Mouse (Mus musculus): Measurements from ENCODE around the gene Ccdc142.

Gene Ccdc142

DNA sequence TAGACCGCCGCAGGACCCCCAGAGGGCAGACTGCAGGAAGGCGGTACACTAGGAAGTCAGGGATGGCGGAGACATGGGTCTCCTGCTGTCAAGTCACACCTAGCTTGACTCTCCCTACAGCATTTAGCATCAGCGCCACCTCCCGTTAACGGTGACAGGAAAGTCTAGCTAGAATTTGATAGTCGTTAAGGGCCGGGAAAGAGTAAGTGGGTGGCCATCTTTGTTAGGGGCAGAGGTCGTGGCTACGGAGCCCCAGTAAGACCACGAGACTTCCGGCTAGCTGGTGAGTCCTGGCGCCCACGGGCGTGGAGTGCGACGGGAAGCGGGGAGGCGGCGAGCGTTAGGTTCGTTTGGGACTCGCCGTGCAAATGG lies at the start of gene Ccdc142, which contains the start of gene Gm42688:
Gene Ccdc142 (plus strand): TSS at position 286 of the 372 bp plus-strand sequence.
Gene Gm42688 (plus strand): TSS at position 302 of the 372 bp plus-strand sequence.
- peak; percentile 93 for DNase-seq

DNA sequence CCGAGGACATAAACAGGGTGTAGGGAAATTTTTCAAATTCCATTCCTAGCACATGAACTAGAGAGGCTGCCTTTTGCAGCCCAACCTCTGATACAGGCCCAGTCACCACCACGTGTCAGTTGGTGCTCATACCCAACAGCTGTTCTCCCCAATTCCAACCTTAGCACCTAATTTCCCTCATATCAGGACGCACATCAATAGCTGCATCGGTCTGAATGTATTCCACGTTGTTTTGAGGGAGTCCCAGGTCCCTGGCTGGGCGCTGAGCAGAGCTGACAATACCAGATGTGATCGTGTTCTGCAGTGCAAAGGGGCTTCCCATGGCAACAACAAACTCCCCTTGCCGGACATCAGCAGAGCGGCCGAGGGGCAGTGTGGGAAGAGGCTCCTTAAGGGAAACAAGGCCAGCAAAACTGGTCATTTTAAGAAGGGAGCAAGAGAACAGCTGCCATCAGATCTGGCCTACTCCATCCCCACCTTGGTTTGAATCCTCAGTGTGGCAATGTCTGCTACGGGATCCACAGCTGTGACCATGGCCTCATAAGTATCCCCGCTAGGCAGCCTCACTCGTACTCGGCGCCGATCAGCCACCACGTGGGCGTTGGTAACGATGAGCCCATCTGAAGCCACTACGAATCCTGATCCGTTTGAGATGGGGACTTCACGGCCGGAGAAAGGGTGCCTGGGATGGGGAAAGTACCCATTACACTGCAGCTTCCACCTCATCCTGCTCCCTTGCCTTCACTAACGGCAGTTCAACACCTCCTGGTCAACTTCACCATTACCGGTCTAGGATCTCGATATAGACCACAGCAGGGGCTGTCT lies 48.1 kb upstream of the Ccdc142 start:
- DNase-seq = peak; percentile 19

- DNase-seq = peak; percentile 97
Measured at GRCm38 (mm10) chr6:83054074-83054851, 47.1 kb upstream of the Ccdc142 start, which contains the start of gene Aup1. TSS of gene Aup1 (plus strand) at chr6:83054521.

- no peak for DNase-seq
Measured at GRCm38 (mm10) chr6:83054871-83055431, 46.5 kb upstream of the Ccdc142 start, which contains the start of gene Htra2. TSS of gene Htra2 (minus strand) at chr6:83055273.

DNA sequence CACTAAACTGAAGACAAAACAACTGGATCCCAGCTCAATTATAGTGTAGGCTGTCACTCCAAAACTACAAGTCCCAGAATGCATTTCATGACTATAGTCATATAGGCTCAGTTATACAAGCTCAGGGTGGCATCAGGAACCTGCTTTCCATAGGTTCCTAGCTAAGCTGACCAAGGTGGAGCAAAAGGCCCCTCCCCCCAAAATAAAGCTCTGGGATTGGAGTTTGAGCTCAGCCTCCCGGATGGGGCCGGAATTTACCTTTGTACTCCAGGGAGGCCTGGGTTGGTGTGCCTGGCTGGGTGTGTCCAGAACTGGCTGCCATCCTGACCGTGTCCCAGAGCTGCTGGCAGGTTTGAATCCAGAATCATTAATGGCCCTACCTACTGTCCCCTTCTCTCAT lies 43.6 kb upstream of the Ccdc142 start, which contains the start of gene Dqx1:
Gene Dqx1 (plus strand): TSS at position 55 of the 400 bp plus-strand sequence.
- DNase-seq = peak; percentile 74

DNA sequence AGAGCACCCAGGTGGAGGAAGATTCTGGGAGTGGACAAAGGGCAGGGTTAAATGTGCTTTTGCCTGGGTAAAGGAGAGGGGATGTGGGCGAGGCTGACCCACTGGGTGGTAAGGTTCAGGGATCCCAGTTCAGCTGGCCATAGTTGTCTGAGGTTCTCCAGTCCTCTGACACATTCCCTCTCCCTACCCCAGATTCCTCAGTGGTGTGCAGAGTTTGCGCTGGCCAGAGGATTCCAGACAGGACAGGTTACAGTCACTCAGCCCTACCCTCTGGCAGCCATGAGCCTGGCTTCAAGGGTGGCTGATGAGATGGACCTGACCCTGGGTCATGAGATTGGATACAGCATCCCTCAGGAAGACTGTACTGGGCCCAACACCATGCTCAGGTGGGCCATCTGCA lies 42.7 kb upstream of the Ccdc142 start:
- DNase-seq = no peak

DNA sequence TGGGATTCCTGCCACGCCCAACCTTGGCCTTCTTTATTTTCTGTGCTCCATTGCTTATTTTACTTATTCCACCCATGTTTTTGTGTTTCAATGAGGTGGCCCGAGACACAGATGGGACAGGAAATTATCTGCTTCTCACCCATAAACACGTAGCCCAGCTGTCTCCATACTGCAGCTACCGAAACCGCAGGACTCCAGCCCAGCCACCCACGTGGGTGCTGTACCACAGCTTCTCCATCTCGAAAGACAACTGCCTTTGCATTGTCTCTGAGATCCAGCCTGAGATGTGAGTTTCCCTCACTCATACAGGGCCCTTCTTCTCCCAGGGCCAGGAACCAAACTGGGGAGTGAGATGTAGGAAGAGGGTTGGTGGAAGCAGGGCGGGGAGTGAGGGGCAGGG lies 35.4 kb upstream of the Ccdc142 start:
- no peak for DNase-seq

GRCm38 (mm10) chr6:83066441-83066840 lies 35.0 kb upstream of the Ccdc142 start:
- DNase-seq = no peak

DNA sequence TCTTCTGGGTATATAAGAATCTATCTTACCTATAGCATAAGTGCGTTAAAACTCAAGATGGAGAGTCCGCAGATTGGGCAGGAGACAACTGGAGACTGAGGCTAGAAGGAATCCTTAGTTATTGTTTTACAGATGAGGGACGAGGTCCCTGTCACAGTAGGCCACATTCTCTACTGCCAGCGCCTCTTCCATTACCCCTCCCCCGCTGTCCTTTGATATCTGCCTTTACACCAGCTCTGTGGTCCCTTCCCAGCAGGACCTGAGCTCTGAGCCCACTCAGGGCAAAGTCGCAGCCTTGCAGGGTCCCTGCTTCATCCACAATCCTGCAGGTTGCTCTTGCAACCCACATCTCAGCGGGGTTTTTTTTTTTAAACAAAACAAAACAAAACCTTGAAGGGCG lies 33.2 kb upstream of the Ccdc142 start:
- DNase-seq = peak; percentile 11

DNA sequence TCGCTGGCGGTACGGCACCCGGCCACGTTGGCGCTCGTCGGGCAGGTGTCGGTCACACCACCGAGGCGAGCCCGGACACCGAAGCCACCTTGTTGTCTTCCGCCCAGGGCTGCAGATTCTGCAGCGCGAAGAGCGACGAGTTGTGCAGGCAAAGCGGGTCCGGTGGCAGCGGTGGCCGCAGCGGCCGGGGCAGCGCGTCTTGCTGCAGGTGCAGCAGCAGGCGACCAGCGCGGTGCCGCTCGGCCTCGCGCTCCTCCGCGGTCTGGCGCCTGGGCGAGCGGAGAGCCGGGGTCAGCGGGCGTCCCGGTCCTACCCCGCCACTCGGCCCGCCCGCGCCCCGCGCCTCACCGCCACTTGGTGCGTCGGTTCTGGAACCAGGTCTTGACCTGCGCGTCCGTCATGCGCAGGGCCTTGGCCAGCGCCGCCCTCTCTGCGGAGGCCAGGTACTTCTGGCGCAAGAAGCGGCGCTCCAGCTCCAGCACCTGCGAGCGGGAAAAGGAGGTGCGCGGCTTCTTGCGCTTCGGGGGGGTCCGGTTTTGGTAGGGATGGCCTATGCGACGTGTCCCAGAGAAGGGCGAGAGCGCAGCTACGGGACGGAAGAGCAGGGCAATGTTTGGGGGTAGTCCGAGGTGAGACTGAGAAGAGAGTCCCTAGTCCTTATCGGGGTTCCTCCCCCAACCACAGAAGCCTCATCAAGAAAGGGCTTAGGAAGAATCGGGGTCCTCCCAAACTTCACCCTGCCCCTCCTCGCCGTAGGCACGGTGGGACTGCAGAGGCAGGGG lies 32.5 kb upstream of the Ccdc142 start:
- DNase-seq = peak; percentile 59

DNA sequence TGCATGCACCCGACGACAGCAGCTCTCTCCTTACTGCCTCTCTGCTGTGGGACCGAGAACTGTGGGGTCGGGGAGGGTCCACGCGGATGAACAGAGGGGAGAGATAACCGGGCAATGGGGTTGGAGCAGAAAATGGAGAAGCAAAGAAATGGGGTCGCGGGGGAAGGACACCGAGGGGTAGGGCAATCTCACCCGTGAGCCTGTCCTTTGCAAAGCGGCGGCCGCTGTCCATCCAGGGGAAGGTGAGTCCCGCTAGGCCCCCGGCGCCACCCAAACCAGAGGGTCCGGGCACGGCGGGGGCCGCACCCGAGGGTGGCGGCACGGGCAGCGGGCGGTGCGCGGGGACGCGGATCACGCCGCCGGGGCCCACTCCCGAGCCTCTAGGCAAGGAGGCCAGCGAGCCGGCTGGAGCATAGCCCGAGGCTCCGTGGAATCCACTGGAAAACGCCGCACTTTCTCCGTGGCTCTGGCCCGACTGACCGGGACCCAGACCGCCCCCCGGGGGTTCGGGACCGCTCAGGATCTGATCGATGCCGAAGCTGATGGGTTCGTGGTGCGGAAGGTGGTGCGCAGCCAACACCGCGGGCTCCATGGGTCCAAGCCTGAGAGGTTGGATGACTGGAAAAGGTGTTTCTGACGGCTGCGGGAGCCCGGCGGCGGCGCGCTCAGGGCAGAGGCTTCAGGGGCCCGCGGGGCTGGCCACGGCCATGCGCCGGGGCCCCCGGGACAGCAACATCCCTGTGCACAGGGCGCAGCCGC lies 31.7 kb upstream of the Ccdc142 start:
- DNase-seq = peak; percentile 42

- no peak for DNase-seq
Measured at GRCm38 (mm10) chr6:83070247-83070310, 31.3 kb upstream of the Ccdc142 start, which contains the start of gene Tlx2. TSS of gene Tlx2 (minus strand) at chr6:83070293.

GRCm38 (mm10) chr6:83070311-83071219 lies 30.8 kb upstream of the Ccdc142 start:
- peak; percentile 51 for DNase-seq

DNA sequence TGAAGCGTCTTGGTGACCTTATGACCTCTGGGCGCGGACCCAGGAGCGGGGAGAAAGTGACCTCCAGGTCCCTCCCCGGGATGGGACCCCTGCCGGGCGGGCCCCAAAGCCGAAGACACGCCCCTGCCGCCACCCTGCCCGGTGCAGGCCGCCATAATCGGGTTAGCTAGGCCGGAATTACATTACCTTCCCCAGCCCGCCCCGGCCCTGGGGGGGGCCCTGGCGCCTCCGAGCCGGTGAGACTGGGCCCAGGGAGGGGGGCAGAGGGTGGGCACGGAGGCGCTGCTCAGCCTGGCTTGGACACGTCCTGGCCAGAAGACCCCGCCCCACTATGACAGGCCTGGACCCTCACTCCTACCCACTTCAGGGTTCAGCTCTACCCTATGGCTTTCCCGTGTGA lies 30.2 kb upstream of the Ccdc142 start:
- no peak for DNase-seq

DNA sequence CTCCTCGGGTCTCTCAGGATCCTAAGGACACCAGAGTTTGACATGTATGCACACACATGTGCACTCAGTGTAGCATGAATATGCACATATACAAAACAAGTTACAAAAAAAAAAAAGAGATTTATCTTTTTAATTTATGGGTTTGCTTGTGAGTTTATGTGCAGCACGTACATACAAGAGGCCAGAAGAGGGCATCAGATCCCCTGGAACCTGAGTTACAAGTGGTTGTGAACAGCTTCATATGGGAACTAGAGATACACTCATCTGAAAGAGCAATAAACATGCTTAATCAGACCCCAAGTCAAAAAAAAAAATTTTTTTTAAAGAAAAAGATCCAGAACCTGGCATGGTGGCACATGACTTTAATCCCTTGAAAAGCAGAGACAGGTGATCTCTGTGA lies 26.4 kb upstream of the Ccdc142 start:
- no peak for DNase-seq

DNA sequence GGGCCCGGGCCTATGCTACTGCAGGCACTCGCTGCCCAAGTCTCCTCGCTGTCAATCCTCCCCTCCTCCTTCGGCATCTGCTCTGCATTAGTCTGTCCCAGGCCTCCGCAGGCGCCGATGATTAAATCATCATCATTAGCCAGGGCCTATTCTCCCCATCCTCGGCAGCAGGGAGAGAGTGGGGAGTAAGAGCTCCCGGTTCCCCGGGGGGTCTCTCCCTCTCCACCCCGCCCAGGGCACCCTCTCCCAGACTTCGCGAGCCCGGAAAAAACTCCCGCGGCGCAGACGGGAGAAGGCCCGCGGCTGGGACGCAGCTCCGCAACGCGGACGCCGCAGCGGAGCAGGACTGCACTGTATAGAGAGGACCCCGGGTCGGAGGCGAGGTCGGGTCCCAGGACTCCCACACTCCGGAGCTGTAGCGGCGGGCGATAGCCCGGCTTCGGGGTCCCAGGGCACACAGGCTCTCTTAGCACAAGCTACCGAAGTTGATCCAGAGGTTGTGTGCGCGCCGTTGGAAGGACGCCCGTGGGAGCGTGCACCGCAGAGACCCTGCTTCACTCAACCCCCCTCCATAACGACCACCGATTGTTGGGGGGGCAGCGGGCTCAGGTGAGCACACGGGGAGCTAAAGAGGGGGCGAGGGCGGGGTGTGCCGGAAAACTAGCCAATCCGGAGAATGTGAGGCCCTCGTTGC lies 23.6 kb upstream of the Ccdc142 start, which contains the start of gene Pcgf1:
Gene Pcgf1 (plus strand): TSS at position 240 of the 694 bp plus-strand sequence.
- no peak for DNase-seq

DNA sequence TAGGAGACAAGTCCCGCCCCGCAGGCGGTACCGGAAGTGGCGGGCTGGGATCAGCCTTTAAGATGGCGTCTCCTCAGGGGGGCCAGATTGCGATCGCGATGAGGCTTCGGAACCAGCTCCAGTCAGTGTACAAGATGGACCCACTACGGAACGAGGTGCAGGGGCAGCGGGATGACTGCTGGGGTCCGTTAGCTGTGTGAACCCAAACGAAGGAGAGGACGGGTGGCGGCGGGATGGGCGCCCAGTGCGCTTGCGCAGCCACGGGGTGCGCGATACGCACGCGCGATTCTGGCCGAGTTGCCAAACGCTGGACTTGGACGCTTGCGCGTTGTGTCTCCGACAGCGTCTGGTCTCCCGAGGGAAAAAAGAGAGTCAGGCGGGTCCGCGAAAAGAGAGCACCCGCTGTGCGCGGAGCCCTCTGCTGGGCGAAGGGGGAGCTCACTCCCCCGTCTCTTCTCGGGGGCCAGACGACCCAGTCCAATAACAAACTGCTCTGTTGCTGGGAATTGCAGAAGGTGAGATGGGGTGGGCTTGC lies 23.0 kb upstream of the Ccdc142 start:
- peak; percentile 100 for DNase-seq

GRCm38 (mm10) chr6:83080210-83080609 lies 21.2 kb upstream of the Ccdc142 start:
- no peak for DNase-seq

DNA sequence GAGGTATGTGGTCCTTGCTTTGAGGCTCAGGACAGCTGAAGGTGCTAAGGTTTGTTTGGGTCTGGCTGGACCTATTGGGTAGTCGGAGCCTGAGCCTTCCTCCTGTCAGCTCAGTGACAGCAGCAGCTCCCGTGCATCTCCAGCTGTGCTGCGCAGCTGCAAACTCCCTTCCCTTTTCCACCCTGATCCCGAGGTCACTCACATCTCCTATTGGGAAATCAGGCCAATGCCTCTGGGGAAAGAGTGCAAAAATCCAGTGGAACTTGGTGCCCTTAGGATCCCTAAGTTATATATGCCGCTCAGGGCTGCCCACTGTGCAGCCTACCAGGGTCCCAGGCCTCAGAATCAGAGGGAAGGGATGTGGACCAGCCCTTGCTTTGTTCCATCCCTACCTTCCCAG lies 17.9 kb upstream of the Ccdc142 start:
- DNase-seq = no peak

DNA sequence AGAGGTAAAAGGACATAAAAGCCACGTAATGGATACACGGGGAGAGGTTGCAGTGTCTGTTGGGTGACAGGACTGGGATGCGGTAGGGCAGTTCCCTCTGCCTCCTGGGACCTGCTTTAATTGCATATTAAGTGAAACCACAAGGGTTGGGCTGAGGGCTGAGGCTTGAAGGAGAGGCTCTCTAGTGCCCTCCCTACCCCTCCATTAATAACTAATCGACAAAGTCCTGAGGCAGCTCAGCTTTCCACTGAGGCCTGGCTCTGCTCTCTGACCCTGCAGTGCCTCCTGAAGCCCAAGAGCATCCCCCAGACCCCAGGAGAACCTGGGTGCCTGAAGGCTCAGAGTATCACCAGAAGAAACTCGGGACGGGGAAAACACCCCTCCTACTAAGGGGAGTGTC lies 16.9 kb upstream of the Ccdc142 start:
- no peak for DNase-seq
